Mouse (Mus musculus): Measurements from ENCODE around the gene Hlf.

Hlf gene

DNA sequence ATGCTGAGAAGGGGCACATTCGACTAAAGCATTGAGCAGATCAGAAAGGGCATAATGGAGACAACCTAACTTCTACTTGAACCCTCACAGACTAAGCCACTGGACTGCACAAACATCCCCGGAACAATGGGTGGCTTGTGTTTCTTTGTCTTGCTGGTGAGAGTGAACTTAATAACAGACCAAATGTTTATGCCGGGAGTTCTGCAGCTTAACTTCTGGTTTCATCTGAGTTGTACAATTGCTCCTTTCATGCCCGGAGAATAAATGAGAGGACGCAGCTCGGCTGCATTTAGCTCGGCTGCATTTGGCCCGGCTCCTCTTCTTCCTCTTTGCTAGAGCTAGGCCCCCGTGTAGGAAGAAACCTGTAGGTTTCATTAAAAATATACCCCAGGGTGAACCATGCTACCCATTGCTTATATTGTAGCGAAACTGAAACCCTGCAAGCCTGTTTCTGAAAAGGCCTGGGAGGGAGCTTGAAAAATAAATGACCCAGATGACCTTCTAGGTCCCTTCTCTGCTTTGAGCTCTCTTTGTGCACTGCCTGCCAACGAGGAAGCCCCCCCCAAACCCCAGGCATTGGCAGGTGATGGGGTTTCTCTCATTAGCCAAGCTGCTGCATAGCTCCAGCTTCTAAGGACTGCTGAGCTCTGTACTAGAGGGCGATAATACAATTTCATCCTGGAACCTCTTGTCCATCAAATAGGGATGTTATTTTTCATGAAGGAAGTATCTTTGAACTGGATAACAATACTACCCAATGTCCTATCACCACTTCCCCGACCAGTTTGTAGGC, 42.8 kb downstream of the Hlf start:
- in situ Hi-C loops (cut with MboI, MseI) = loop anchor here (10.0 kb wide), 1 partner anchor 1007 kb away; no protein-coding TSS in a partner anchor

DNA sequence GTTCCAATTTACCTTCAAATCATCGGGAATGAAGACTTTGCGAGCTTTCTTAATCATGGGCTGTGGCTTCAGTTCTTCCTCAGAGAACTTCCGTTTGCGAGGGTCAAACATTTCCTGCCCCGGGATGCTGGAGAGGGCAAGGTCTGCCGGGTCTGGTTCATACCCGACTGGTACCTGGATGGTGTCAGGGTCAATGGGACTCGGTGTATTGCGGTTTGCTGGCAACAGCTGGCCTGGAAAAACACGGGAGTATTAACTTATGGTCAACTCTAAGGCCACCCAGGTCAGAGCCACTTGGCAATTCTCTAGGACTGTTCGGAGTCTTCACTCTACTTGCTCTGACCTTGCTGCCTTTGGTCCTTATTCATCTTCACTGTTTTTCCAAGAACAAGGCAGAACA, 44.9 kb downstream of the Hlf start:
- in situ Hi-C loops (cut with MboI, MseI) = loop anchor here (10.0 kb wide), 1 partner anchor 1009 kb away; no protein-coding TSS in a partner anchor

DNA sequence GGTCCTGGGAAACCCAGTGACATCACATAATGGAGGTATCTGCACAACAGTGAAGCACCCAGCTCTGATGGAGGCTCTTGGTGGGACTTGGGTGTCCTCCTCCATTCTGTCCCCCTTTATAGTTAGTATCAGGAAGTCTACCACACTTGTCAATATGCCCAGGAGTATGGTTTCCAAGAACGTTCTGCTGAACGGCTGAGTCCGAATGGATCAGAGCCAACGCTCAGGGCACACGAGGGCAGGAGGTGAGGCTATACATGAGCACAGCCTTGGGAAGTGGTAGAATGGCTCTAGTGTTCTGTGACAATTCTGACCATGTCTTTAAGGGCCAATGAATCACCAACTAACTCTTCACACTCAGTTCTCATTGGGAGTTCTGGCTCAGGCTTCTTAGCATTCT, 47.8 kb downstream of the Hlf start:
- in situ Hi-C loops (cut with MboI, MseI) = loop anchor here (10.0 kb wide), 1 partner anchor 1012 kb away; no protein-coding TSS in a partner anchor

DNA sequence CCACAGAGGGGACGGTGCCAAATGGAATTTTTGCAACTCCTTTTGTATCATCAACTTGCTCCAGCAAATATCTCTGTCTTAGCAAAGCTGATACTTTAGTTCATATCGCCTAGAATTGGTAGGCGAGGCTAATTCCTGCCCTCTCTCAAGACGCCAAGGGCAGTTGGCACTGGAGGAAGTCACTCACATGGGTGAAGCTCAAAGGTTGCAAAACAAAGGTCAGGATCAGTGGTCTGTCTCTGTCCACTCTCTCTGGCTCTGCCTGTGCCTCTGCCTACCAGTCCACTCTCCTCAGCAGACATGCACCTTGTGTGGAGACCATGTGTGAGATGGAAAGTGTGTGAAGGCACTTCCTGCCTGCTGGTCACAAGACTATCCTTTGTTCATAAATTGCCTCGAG, 48.4 kb downstream of the Hlf start:
- in situ Hi-C loops (cut with MboI, MseI) = loop anchor here (10.0 kb wide), 1 partner anchor 1013 kb away; no protein-coding TSS in a partner anchor

DNA sequence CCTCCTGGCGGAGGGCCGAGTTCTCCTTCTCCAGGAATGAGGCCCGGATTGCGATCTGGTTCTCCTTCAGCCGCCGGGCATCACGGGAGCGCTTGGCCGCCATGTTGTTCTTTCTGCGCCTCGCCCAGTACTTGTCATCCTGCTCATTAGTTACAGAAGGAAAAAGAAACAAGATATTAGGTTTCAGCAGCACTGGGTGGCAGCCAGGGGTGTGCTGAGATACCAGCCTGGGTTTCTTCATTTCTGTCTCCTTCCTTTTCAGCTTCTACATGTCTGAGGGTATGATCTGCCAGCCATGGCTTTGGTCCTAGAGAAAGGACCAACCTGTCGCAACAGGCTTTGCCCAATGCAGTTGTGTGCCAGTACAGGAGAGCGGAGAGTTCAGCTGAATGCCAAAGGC, 49.9 kb downstream of the Hlf start:
- in situ Hi-C loops (cut with MboI, MseI) = loop anchor here (10.0 kb wide), 1 partner anchor 1014 kb away; no protein-coding TSS in a partner anchor

DNA sequence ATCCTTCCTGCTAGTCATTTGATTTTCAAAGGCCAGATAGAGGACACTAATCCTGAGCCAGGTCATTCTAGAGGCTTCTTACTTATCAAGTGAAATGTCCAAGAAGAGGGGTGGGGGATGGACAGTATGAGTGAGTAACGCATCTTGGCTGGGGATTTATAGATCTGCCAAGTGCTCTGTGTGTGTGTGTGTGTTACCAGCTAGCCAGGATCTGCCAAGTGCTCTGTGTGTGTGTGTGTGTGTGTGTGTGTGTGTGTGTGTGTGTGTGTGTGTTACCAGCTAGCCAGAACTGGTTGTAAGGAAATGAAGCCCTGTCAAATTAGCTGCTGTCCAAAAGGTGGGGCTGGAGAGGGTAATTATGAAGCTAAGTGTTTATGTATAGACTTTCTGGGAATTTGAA, 55.9 kb downstream of the Hlf start:
- in situ Hi-C loops (cut with MboI, MseI) = no loop called here

DNA sequence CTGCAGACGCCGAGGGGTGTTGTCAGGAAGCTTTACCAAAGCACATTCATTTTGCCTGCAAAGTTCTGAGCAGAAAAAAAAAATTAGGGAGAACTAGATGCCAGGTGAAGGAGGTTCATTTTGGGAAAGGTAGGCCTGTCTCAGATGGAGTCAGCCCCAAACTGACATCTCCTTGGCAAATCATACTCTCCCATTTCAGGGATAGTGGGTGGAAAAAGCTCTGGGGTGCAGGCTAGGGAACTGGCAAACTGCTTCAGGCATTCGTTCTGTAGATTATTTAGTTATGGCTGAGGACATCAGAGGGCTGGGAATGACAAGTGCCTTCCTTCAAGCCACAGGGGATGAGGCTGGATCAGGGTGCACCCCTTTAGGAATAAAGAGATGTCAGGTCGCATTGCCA, 58.0 kb downstream of the Hlf start:
- in situ Hi-C loops (cut with MboI, MseI) = no loop called here

DNA sequence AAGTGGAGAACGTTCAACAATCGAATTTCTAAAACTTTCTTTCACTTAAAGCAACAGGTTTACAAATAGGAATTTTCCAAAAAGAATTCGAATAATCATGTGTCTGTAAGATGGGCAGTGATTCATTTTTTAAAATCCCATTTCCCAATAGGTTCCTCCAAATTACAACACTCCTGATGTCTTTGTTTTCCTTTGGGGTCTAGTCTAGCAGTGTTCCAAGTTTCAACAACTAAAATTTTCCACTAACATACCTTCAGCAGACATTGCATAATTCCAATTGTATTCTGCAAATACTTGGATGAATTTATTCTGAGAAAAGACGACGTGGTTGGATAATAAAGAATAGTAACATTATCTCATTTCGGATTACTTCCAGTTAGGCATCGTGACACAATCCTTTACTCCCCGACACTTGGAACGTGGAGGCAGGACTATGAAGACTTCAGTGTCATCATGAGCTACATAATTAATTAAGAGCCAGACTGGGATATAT, 60.4 kb downstream of the Hlf start:
- in situ Hi-C loops (cut with MboI, MseI) = no loop called here

DNA sequence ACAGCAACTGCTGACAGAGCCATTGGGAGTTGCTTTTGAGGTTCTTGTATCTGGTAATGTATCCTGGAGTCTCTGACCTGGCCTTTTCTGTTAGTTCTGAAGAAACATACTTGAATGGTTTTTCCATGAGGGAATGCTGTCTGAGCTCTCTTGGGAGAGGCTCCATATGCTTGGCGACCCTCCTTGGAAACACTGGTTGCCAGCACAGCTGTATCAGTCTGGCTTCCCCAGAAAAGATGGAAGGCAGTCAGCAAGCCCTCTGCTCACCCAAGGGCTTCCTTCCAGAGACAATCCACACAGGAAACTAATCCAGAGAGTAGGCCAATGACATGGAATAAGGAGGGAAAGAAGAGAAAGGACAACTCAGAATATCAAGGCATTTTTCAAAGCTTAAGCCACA, 63.9 kb downstream of the Hlf start:
- in situ Hi-C loops (cut with MboI, MseI) = no loop called here

DNA sequence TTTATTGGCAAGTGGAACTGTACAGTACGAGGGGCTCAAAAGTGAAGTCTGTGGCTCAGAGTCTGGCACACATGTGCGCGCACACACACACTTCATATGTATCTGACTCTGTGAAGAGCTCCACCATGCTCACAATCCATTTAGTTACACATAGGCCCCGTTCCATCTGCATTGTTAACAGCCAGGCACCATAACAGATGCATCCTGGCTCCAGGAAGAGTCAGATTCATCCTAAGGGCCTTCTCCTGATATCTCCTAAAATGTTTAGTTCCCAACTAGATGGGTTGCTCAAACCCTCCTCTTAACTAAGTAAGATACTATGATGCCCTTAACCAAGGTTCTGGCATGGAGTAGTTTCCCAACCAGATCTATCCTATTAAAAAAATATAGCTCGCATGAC, 64.5 kb downstream of the Hlf start:
- in situ Hi-C loops (cut with MboI, MseI) = no loop called here

DNA sequence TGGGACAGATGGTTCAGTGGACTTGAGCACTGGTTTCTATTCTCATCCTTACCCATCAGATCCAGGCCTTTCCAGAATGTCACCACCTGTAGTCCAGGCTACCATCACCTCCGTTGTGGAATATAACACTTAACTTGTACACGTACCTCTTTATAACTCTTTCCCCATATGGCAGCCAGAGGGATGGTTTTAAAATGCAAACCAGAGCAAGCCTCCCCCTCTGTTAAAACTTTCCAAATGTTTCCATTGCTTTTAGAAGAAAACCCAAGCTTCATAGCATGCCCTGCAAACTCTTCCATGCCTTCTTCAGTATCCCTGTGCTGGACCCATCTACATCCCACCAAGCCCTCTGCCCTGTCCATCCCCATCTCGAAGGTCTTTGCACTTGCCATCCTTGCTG, 66.1 kb downstream of the Hlf start:
- in situ Hi-C loops (cut with MboI, MseI) = no loop called here

DNA sequence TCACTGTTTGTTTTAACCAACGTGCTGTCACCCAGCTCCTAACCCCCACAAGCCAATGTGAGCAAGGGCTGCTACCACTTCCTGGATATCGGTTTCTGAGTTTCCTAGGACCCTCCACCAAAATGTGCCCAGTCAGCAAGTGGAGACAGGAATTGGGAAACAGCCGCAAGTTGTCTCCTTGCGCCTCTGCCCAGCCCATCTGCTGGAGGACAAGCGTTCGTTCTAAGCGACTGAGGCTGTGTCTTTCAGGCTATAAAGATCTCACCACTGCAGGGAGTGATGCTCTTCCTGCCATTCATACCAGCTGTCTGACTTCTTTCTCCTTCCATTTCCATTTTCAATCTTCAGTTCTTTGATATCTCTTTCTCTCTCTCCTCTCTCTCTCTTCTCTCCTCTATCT, 69.8 kb downstream of the Hlf start:
- in situ Hi-C loops (cut with MboI, MseI) = no loop called here

DNA sequence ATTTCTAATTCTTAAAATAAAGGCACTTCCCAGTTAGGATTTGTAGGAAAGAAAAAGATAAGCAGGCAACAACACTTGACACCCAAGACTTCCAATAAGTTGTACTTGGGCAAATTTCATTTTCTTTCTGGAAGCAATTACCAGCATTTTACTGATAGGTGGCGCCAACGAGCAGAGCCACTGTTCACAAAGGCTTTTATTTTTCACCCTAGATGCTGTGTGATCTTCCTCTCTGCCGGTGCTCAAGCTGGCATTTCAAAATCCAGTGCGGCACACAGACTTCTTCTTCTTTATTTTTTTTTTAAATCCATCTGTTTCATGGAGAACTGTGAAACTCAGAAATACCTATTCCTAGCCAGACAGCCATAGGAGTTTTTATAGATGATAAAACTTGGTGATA, 73.2 kb downstream of the Hlf start:
- in situ Hi-C loops (cut with MboI, MseI) = no loop called here

DNA sequence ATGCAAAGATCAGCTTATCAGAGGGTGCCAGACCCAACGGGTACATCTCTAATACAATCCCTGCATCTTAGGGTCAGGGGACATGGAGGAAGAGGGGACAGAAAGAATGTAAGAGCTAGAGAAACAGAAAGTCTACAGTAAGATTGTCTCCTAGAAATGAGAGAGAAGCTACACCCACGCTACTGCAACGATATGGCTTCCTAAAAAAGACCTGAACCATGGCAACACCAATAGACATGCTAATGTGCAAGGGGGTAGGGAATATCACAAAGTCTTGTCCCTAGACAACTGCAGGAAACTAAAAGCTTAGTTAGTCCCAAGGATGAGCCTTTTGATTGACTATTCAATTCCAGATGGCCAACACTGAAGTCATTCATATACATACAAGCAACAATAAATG, 76.1 kb downstream of the Hlf start:
- in situ Hi-C loops (cut with MboI, MseI) = no loop called here

DNA sequence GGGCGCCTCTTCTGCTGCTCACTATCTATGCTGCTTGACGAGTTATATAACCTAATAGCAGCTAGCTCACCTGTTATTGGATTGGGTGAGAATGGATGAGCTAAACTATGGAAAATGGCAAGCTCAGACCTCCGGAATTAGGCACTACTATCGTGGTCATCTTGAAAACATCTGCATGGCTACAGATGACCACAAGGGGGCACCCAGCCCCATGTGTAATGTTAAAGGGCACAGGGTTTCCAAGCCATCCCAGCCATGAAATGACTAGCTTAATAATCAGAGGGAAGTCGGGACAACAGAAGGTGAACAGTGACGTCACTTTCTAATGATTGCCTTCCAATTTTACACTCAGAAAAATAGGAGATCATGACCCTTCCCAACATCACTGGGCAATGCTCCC, 83.7 kb downstream of the Hlf start:
- in situ Hi-C loops (cut with MboI, MseI) = loop anchor here (10.0 kb wide), 2 partner anchors 122 to 308 kb away; partner anchors contain the start of gene Gm45716

DNA sequence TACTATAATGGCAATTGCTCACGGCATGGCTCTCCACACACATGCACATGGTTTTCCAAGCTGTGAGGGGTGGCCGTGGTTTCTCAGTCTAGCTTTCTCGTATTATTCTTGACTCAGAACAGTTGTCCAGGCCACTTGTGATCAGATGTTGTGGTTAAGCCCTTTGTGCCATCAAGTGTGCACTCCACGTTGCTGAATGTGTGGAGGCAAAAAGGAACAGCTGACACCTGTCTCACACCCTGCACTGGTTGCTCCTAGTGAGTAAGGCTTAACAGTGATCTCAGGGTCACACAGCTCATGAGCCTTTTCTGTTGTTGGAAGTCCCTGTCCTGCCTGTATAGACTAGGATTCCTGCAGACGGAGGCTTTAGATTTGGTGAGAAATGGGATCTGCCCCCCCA, 84.6 kb downstream of the Hlf start:
- in situ Hi-C loops (cut with MboI, MseI) = loop anchor here (10.0 kb wide), 2 partner anchors 121 to 309 kb away; partner anchors contain the start of gene Gm45716

DNA sequence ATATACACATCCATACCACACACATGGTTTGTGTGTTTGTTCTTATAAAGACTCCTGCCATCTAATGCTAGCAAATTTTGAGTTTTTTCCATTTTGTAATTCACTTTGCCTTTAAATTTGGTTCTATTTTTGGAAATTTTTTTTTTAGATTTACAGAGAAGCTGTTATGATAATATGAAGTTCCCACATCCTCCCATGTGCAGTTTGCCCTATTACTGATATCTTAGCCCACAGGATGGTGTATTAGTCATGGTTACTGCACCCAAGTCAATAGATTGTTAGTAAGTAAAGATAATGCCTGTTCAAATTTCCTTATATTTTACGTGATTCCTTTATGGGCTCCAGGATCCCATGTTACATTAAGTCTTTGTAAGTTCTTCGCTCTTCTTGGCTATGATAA, 96.1 kb downstream of the Hlf start:
- in situ Hi-C loops (cut with MboI, MseI) = no loop called here

DNA sequence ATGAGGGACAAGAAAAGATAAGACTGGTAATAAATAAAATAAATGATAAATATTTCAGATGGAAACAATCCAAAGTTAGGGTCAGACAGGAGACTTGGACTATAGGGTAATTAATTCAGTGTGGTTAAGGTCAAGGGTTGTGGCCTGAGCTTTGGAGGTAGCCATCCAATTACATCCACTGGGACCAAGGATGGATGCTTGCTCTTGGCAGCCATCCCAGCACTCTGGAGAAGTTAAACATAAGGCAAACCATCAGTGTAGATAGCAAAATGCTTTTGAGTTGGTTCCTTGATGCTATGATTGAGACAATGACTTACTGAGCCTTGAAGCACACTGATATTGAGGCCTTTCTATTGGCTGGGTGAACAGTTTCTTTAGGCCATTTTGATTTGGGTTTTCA, 97.9 kb downstream of the Hlf start:
- in situ Hi-C loops (cut with MboI, MseI) = no loop called here

DNA sequence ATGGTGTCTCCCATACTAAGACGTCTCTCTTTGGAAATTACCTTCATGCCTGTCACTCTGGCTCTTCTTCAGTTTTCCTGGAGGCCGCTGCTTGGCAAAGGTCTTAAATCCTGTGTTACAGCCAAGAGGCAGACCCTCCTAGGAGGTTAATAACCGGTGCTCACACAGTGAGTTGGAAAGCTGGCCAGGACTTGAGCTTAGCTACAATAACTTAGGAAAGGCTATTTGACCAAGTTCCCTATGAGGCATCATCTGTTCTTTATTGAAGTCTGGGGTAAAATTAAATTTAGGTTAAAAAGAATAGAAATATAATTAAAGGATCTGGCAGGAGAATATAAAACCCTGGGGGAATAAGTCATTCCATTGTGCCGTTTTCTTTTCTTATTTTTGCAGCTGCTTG, 99.5 kb downstream of the Hlf start:
- in situ Hi-C loops (cut with MboI, MseI) = no loop called here

DNA sequence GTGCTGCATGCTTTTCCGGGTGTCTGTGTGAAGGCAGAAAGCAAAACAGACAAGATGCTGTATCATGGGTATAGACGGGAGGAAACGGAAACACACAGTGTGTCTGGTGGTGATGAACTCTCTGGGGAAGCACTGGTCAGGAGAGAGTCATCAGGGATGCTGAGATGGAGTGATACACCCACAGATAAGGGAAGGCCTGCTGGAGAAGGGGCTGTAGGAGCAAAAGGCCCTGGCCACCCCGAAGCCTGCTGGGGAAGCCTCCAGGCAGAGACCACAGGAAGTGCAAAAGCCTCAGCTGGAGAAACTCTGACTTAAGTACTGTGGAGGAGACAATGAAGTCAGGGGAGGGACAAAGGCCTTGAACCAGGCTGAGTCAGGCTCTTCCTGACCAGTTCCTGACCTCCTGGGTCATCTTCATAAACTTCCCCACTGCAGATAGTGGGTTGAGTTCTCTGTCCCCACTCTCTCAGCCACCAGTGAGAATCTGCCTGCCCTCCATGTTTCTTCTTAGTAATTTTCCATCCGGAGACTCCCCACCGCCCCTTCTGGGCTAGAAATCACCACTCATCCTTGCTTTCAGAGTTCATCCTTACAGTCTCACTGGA, 104.0 kb downstream of the Hlf start:
- in situ Hi-C loops (cut with MboI, MseI) = no loop called here
